9 mouse cellular contexts compared by ENCODE assay signal in genomic region chr4:154506774-154507435, GRCm38 (mm10).
DNase-seq lines count a peak whose midpoint lies in the region; ATAC-seq lines count a peak whose summit lies in the region.
"Had no signal": no experiment of that assay in that cellular context is flagged by ENCODE, and none has a peak within 500 bp of the region (broad histone marks: within the 10 kb centered on the region; RNA-seq: fewer than 3 reads in every experiment).

No protein-coding gene starts in this region.

- H3K4me1 ChIP-seq in liver, embryonic 12.5 days = peaks cover 11% of the 10 kb centered on the region; the same call in 1 of the 2 replicates
- H3K4me1 ChIP-seq in liver, embryonic 11.5 days (replicated peaks; ENCODE audit: control insufficient read depth, insufficient read depth, low read length) = no peaks in the 10 kb centered on the region
- peaks cover 31% of the 10 kb centered on the region for H3K4me1 ChIP-seq in hindbrain, embryonic 11.5 days (replicated peaks; ENCODE audit: control insufficient read depth, insufficient read depth, low read length)
- H3K4me1 ChIP-seq in midbrain, embryonic 12.5 days = peaks cover 83% of the 10 kb centered on the region

- ATAC-seq in liver, embryonic 12.5 days = no peak
- no peak for ATAC-seq in liver, embryonic 11.5 days (replicated peaks; ENCODE audit: low FRiP score)
- peak; percentile 16; the same call in 1 of the 2 replicates for ATAC-seq in hindbrain, embryonic 11.5 days (ENCODE audit: low FRiP score)
- peak; percentile 36; the same call in 1 of the 2 replicates for ATAC-seq in midbrain, embryonic 12.5 days (ENCODE audit: low FRiP score, low read depth)

- no peak overlapping the region for H3K4me3 ChIP-seq in liver, embryonic 12.5 days
- H3K4me3 ChIP-seq in liver, embryonic 11.5 days (ENCODE audit: low read depth, low read length) = no peak overlapping the region
- H3K4me3 ChIP-seq in hindbrain, embryonic 11.5 days (ENCODE audit: low read depth, low read length) = no peak overlapping the region
- H3K4me3 ChIP-seq in midbrain, embryonic 12.5 days = no peak overlapping the region
- H3K4me3 ChIP-seq: embryonic facial prominence, embryonic 12.5 days had no signal

- no peak overlapping the region for H3K27ac ChIP-seq in liver, embryonic 12.5 days
- H3K27ac ChIP-seq in liver, embryonic 11.5 days (ENCODE audit: low read depth, low read length) = no peak overlapping the region
- H3K27ac ChIP-seq in hindbrain, embryonic 11.5 days (ENCODE audit: low read depth, low read length) = peak overlapping the region; percentile 36; the same call in 1 of the 2 replicates
- 0 out of 2 replicates have a peak overlapping the region, but pooled peaks have one; percentile 35 for H3K27ac ChIP-seq in midbrain, embryonic 12.5 days (replicated peaks)
- H3K27ac ChIP-seq: embryonic facial prominence, embryonic 12.5 days had no signal

- H3K36me3 ChIP-seq in liver, embryonic 12.5 days = no peaks in the 10 kb centered on the region
- H3K36me3 ChIP-seq in liver, embryonic 11.5 days (ENCODE audit: control insufficient read depth, insufficient read depth, low read length) = no peaks in the 10 kb centered on the region
- no peaks in the 10 kb centered on the region for H3K36me3 ChIP-seq in hindbrain, embryonic 11.5 days (ENCODE audit: control insufficient read depth, insufficient read depth, low read length)
- no peaks in the 10 kb centered on the region for H3K36me3 ChIP-seq in midbrain, embryonic 12.5 days
- H3K36me3 ChIP-seq: embryonic facial prominence, embryonic 12.5 days had no signal

- no peak overlapping the region for H3K9ac ChIP-seq in liver, embryonic 12.5 days
- no peak overlapping the region for H3K9ac ChIP-seq in liver, embryonic 11.5 days (ENCODE audit: low read depth, low read length)
- H3K9ac ChIP-seq in hindbrain, embryonic 11.5 days (ENCODE audit: low read depth, low read length) = peak overlapping the region; percentile 34; the same call in 1 of the 2 replicates
- no peak overlapping the region for H3K9ac ChIP-seq in midbrain, embryonic 12.5 days (replicated peaks)
- H3K9ac ChIP-seq: embryonic facial prominence, embryonic 12.5 days had no signal

- WGBS in liver, embryonic 12.5 days (ENCODE audit: insufficient replicate concordance) = 17% methylated on average over 20 of the region's 20 CpGs
- WGBS in liver, embryonic 11.5 days = 18% methylated on average over 20 of the region's 20 CpGs
- 14% methylated on average over 20 of the region's 20 CpGs for WGBS in hindbrain, embryonic 11.5 days
- 4% methylated on average over 20 of the region's 20 CpGs for WGBS in midbrain, embryonic 12.5 days

- DNase-seq in liver, embryonic 11.5 days (ENCODE audit: low spot score) = no peak
- peak; percentile 63 for DNase-seq in hindbrain, embryonic 11.5 days (ENCODE audit: low spot score)
- DNase-seq in lung, postnatal 14 days = no peak
- no peak for DNase-seq in thymus, postnatal 0 days (ENCODE audit: low spot score)
- no peak for DNase-seq in adipocyte (ENCODE audit: low spot score)
- no peak for DNase-seq in heart, adult 11 months

- no peaks in the 10 kb centered on the region for H3K9me3 ChIP-seq in liver, embryonic 12.5 days (replicated peaks)
- H3K9me3 ChIP-seq in liver, embryonic 11.5 days (ENCODE audit: control insufficient read depth, low read length) = no peaks in the 10 kb centered on the region
- no peaks in the 10 kb centered on the region for H3K9me3 ChIP-seq in hindbrain, embryonic 11.5 days (ENCODE audit: control insufficient read depth, low read length)
- no peaks in the 10 kb centered on the region for H3K9me3 ChIP-seq in midbrain, embryonic 12.5 days
- H3K9me3 ChIP-seq: embryonic facial prominence, embryonic 12.5 days had no signal

- H3K27me3 ChIP-seq in liver, embryonic 12.5 days (replicated peaks) = peaks cover 52% of the 10 kb centered on the region
- peaks cover 12% of the 10 kb centered on the region; the same call in 1 of the 2 replicates for H3K27me3 ChIP-seq in liver, embryonic 11.5 days (replicated peaks; ENCODE audit: control insufficient read depth, insufficient read depth, low read length)
- peaks cover 28% of the 10 kb centered on the region for H3K27me3 ChIP-seq in hindbrain, embryonic 11.5 days (ENCODE audit: control insufficient read depth, insufficient read depth, low read length)
- H3K27me3 ChIP-seq in midbrain, embryonic 12.5 days = peaks cover 88% of the 10 kb centered on the region

- peak overlapping the region; percentile 10; the same call in 1 of the 2 replicates for H3K4me2 ChIP-seq in liver, embryonic 12.5 days
- no peak overlapping the region for H3K4me2 ChIP-seq in liver, embryonic 11.5 days
- peak overlapping the region; percentile 11; the same call in 1 of the 2 replicates for H3K4me2 ChIP-seq in hindbrain, embryonic 11.5 days (replicated peaks; ENCODE audit: low read depth, low read length)
- peak overlapping the region; percentile 42 for H3K4me2 ChIP-seq in midbrain, embryonic 12.5 days (replicated peaks)
- H3K4me2 ChIP-seq: embryonic facial prominence, embryonic 12.5 days had no signal

Comparison
In these comparisons a context has a peak if more than half of its experiments do, and no peak if none do; other contexts are left out.
1. ATAC-seq: peak in hindbrain, embryonic 11.5 days (single experiment) and midbrain, embryonic 12.5 days (single experiment); none in liver, embryonic 12.5 days (single experiment) and liver, embryonic 11.5 days (single experiment).
2. H3K27ac ChIP-seq: peak in hindbrain, embryonic 11.5 days (single experiment) and midbrain, embryonic 12.5 days (single experiment); none in liver, embryonic 12.5 days (single experiment) and liver, embryonic 11.5 days (single experiment).